Mouse (Mus musculus) forebrain, embryonic 16.5 days (tissue): ENCODE data around the gene Rapgef5. TPM values are rescaled to one million over a fixed set of nuclear protein-coding genes. Genes with fewer than 3 reads are reported as not detected.

Experiments used
- ATAC-seq: fragments of 200-750 bp; cut with Nextera tagmentation; 2 replicates; pipeline ENCODE4 v1.8.0; 2017; ENCODE audit warnings: mild to moderate bottlenecking, moderate library complexity
- H3K27ac ChIP-seq: fragments of 300-500 bp; sonication (generic); 2 replicates; pipeline ENCODE4 v1.5.1; 2014; ENCODE audit warnings: low read length, control low read depth
- H3K27me3 ChIP-seq: fragments of 300-500 bp; sonication (generic); replicated peaks from 2 replicates; pipeline ENCODE4 v1.6.1; 2014; ENCODE audit warnings: low read length; ENCODE audit not compliant: control insufficient read depth, insufficient read depth
- H3K36me3 ChIP-seq: fragments of 300-500 bp; sonication (generic); 2 replicates; pipeline ENCODE4 v1.6.1; 2014; ENCODE audit not compliant: control insufficient read depth, insufficient read depth
- H3K4me1 ChIP-seq: fragments of 300-500 bp; sonication (generic); replicated peaks from 2 replicates; pipeline ENCODE4 v1.6.1; 2014; ENCODE audit warnings: low read length; ENCODE audit not compliant: control insufficient read depth, insufficient read depth
- H3K4me2 ChIP-seq: fragments of 300-500 bp; sonication (generic); 2 replicates; pipeline ENCODE4 v1.6.1; 2014; ENCODE audit warnings: mild to moderate bottlenecking, low read length, control low read depth
- H3K4me3 ChIP-seq: fragments of 300-500 bp; sonication (generic); replicated peaks from 2 replicates; pipeline ENCODE4 v1.5.1; 2014; ENCODE audit warnings: mild to moderate bottlenecking, low read length, control low read depth
- H3K9ac ChIP-seq: fragments of 300-500 bp; sonication (generic); replicated peaks from 2 replicates; pipeline ENCODE4 v1.6.1; 2014; ENCODE audit warnings: low read depth, low read length, control low read depth
- H3K9me3 ChIP-seq: fragments of 300-500 bp; sonication (generic); 2 replicates; pipeline ENCODE4 v1.6.1; 2016; ENCODE audit warnings: low read length; ENCODE audit not compliant: control insufficient read depth
- WGBS: fragments of 180-500 bp; shearing (Covaris S2); extraction: QIAGEN DNeasy Blood & Tissue Kit; methylation state at CpG from one replicate; pipeline ENCODE4 v1.1.7; 2014; 5-methylcytosine and 5-hydroxymethylcytosine counted together
- polyA plus RNA-seq: library from polyadenylated mRNA; unstranded; fragments of >200 nt; fragmentation: Nextera tagmentation; extraction: Ambion mirVana; gene quantifications from 2 replicates; pipeline ENCODE4 v1.2.1, GENCODE M21; 2015

The Rapgef5 gene
- polyA plus RNA-seq, 1 experiment from 2014 or later, result 36.6 TPM

- Histone ChIP-seq H3K4me1 (no peaks in the 10 kb centered on the region), H3K4me2 (no peak overlapping the region), H3K9me3 (no peaks in the 10 kb centered on the region), H3K36me3 (no peaks in the 10 kb centered on the region), H3K27ac (no peak overlapping the region), H3K27me3 (no peaks in the 10 kb centered on the region), H3K9ac (no peak overlapping the region), H3K4me3 (no peak overlapping the region)
- no peak for ATAC-seq
- WGBS, result 77% methylated on average over 9 of the region's 9 CpGs
Measured at GRCm38 (mm10) chr12:117524311-117525013, 8.2 kb downstream of the Rapgef5 start.

- Histone ChIP-seq H3K27ac (no peak overlapping the region), H3K27me3 (peaks cover 4% of the 10 kb centered on the region), H3K4me3 (no peak overlapping the region), H3K9me3 (no peaks in the 10 kb centered on the region), H3K4me2 (no peak overlapping the region), H3K4me1 (no peaks in the 10 kb centered on the region), H3K9ac (no peak overlapping the region), H3K36me3 (no peaks in the 10 kb centered on the region)
- ATAC-seq, result no peak
- WGBS, result 79% methylated on average over 3 of the region's 3 CpGs
Measured at GRCm38 (mm10) chr12:117527889-117528288, 11.6 kb downstream of the Rapgef5 start.

GRCm38 (mm10) chr12:117528509-117529145 lies 12.3 kb downstream of the Rapgef5 start:
- no peaks in the 10 kb centered on the region for H3K9me3 ChIP-seq
- ATAC-seq, result no peak
- no peak overlapping the region for H3K4me3 ChIP-seq
- H3K36me3 ChIP-seq, result no peaks in the 10 kb centered on the region
- no peak overlapping the region for H3K9ac ChIP-seq
- peaks cover 11% of the 10 kb centered on the region for H3K27me3 ChIP-seq
- no peak overlapping the region for H3K4me2 ChIP-seq
- H3K27ac ChIP-seq, result no peak overlapping the region
- H3K4me1 ChIP-seq, result peaks cover 3% of the 10 kb centered on the region; the same call in 1 of the 2 replicates
- WGBS, result 78% methylated on average over 4 of the region's 4 CpGs

- WGBS, result 92% methylated on average over 4 of the region's 4 CpGs
- no peak overlapping the region for H3K9ac ChIP-seq
- no peak for ATAC-seq
Measured at GRCm38 (mm10) chr12:117531106-117531505, 14.8 kb downstream of the Rapgef5 start.

GRCm38 (mm10) chr12:117533176-117534086 lies 17.2 kb downstream of the Rapgef5 start:
- no peaks in the 10 kb centered on the region for H3K9me3 ChIP-seq
- no peak overlapping the region; the same call in 1 of the 2 replicates for H3K27ac ChIP-seq
- peak; percentile 73 for ATAC-seq
- H3K27me3 ChIP-seq, result peaks cover 30% of the 10 kb centered on the region
- peak overlapping the region; percentile 71 for H3K9ac ChIP-seq
- H3K4me2 ChIP-seq, result peak overlapping the region; percentile 85
- 4% methylated on average over 49 of the region's 64 CpGs for WGBS
- H3K36me3 ChIP-seq, result no peaks in the 10 kb centered on the region
- H3K4me1 ChIP-seq, result peaks cover 10% of the 10 kb centered on the region
- H3K4me3 ChIP-seq, result peak overlapping the region; percentile 68

More at GRCm38 (mm10) chr12:117531106-117531505, 14.8 kb downstream of the Rapgef5 start:
- no peaks in the 10 kb centered on the region for H3K9me3 ChIP-seq
- H3K27ac ChIP-seq, result no peak overlapping the region
- peaks cover 30% of the 10 kb centered on the region for H3K27me3 ChIP-seq
- H3K36me3 ChIP-seq, result no peaks in the 10 kb centered on the region
- peaks cover 10% of the 10 kb centered on the region for H3K4me1 ChIP-seq
- H3K4me2 ChIP-seq, result no peak overlapping the region
- no peak overlapping the region for H3K4me3 ChIP-seq

- H3K4me1 ChIP-seq, result peaks cover 10% of the 10 kb centered on the region
- peaks cover 30% of the 10 kb centered on the region for H3K27me3 ChIP-seq
- peak overlapping the region; percentile 85 for H3K4me2 ChIP-seq
- no peaks in the 10 kb centered on the region for H3K36me3 ChIP-seq
- H3K4me3 ChIP-seq, result peak overlapping the region; percentile 68
- no peaks in the 10 kb centered on the region for H3K9me3 ChIP-seq
- under 1% methylated on average over 58 of the region's 66 CpGs for WGBS
- peak; percentile 81 for ATAC-seq
- no peak overlapping the region; the same call in 1 of the 2 replicates for H3K27ac ChIP-seq
- peak overlapping the region; percentile 71 for H3K9ac ChIP-seq
Measured at GRCm38 (mm10) chr12:117534087-117534751, 17.9 kb downstream of the Rapgef5 start.

- ATAC-seq, result no peak
- Histone ChIP-seq H3K27me3 (peaks cover 6% of the 10 kb centered on the region), H3K36me3 (no peaks in the 10 kb centered on the region), H3K27ac (no peak overlapping the region), H3K4me2 (no peak overlapping the region), H3K4me3 (no peak overlapping the region), H3K9ac (no peak overlapping the region), H3K9me3 (no peaks in the 10 kb centered on the region), H3K4me1 (no peaks in the 10 kb centered on the region)
- 38% methylated on average over 2 of the region's 2 CpGs for WGBS
Measured at GRCm38 (mm10) chr12:117540352-117540751, 24.1 kb downstream of the Rapgef5 start.

GRCm38 (mm10) chr12:117545277-117545676 lies 29.0 kb downstream of the Rapgef5 start:
- no peaks in the 10 kb centered on the region for H3K9me3 ChIP-seq
- no peak for ATAC-seq
- H3K9ac ChIP-seq, result no peak overlapping the region
- no peak overlapping the region for H3K4me3 ChIP-seq
- H3K4me2 ChIP-seq, result no peak overlapping the region
- H3K36me3 ChIP-seq, result no peaks in the 10 kb centered on the region
- H3K27me3 ChIP-seq, result no peaks in the 10 kb centered on the region
- H3K4me1 ChIP-seq, result no peaks in the 10 kb centered on the region
- H3K27ac ChIP-seq, result no peak overlapping the region
- 85% methylated on average over 6 of the region's 6 CpGs for WGBS
